Mouse (Mus musculus): ENCODE results near the gene Pknox2.

The Pknox2 gene

GRCm38 (mm10) chr9:36882034-36882745 is 265.0 kb downstream of the Pknox2 start:
- DNase-seq (ENCODE audit: low spot score), result no peak

- no peak for DNase-seq (ENCODE audit: low spot score)
Observed at GRCm38 (mm10) chr9:36881615-36882014, 265.6 kb downstream of the Pknox2 start.

GRCm38 (mm10) chr9:36876787-36877186 is 270.4 kb downstream of the Pknox2 start:
- DNase-seq (ENCODE audit: low spot score), result no peak

- no peak for DNase-seq (ENCODE audit: low spot score)
Observed at GRCm38 (mm10) chr9:36876313-36876712, 270.9 kb downstream of the Pknox2 start.

GRCm38 (mm10) chr9:36873796-36874195 is 273.4 kb downstream of the Pknox2 start:
- DNase-seq (ENCODE audit: low spot score), result no peak

- no peak for DNase-seq (ENCODE audit: low spot score)
Observed at GRCm38 (mm10) chr9:36870263-36870662, 276.9 kb downstream of the Pknox2 start.

GRCm38 (mm10) chr9:36868662-36869061 is 278.5 kb downstream of the Pknox2 start:
- DNase-seq (ENCODE audit: low spot score), result no peak

GRCm38 (mm10) chr9:36864862-36865813 is 282.1 kb downstream of the Pknox2 start:
- no peak for DNase-seq (ENCODE audit: low spot score)

GRCm38 (mm10) chr9:36863694-36864093 is 283.5 kb downstream of the Pknox2 start:
- DNase-seq (ENCODE audit: low spot score), result no peak

GRCm38 (mm10) chr9:36862576-36862975 is 284.6 kb downstream of the Pknox2 start:
- no peak for DNase-seq (ENCODE audit: low spot score)

GRCm38 (mm10) chr9:36858677-36859076 is 288.5 kb downstream of the Pknox2 start:
- no peak for DNase-seq (ENCODE audit: low spot score)

GRCm38 (mm10) chr9:36857476-36858117 is 289.6 kb downstream of the Pknox2 start:
- no peak for DNase-seq (ENCODE audit: low spot score)

- no peak for DNase-seq (ENCODE audit: low spot score)
Observed at GRCm38 (mm10) chr9:36856351-36856750, 290.9 kb downstream of the Pknox2 start.

- no peak for DNase-seq (ENCODE audit: low spot score)
Observed at GRCm38 (mm10) chr9:36852175-36852574, 295.0 kb downstream of the Pknox2 start.

- DNase-seq (ENCODE audit: low spot score), result no peak
Observed at GRCm38 (mm10) chr9:36850091-36850490, 297.1 kb downstream of the Pknox2 start.

- no peak for DNase-seq (ENCODE audit: low spot score)
Observed at GRCm38 (mm10) chr9:36848661-36849060, 298.5 kb downstream of the Pknox2 start.

- DNase-seq (ENCODE audit: low spot score), result no peak
Observed at GRCm38 (mm10) chr9:36846346-36846745, 300.9 kb downstream of the Pknox2 start.
